Comparison of ENCODE assay signal across 20 mouse cellular contexts in genomic region chr16:30491742-30492141, GRCm38 (mm10). TPM values are rescaled to one million over a fixed set of nuclear protein-coding genes. Genes with fewer than 3 reads are reported as not detected.
DNase-seq lines count a peak whose midpoint lies in the region; ATAC-seq lines count a peak whose summit lies in the region.
"Had no signal": no experiment of that assay in that cellular context is flagged by ENCODE, and none has a peak within 500 bp of the region (broad histone marks: within the 10 kb centered on the region; RNA-seq: fewer than 3 reads in every experiment).

No protein-coding gene starts in this region.

- H3K4me3 ChIP-seq in lung, embryonic 16.5 days (ENCODE audit: low read length), result no peak overlapping the region
- H3K4me3 ChIP-seq: embryonic facial prominence, embryonic 13.5 days; forebrain, embryonic 13.5 days; gastrocnemius, adult 2 months; heart, embryonic 13.5 days; hindbrain, embryonic 13.5 days had no signal

- no peak overlapping the region for H3K27ac ChIP-seq in lung, embryonic 16.5 days (ENCODE audit: low read length)
- H3K27ac ChIP-seq: embryonic facial prominence, embryonic 13.5 days; forebrain, embryonic 13.5 days; heart, embryonic 13.5 days; hindbrain, embryonic 13.5 days had no signal

- H3K36me3 ChIP-seq in lung, embryonic 16.5 days (ENCODE audit: control insufficient read depth, insufficient read depth, low read length), result no peaks in the 10 kb centered on the region
- H3K36me3 ChIP-seq: embryonic facial prominence, embryonic 13.5 days; heart, embryonic 13.5 days; hindbrain, embryonic 13.5 days had no signal

- peaks cover 4% of the 10 kb centered on the region; the same call in 1 of the 2 replicates for H3K4me1 ChIP-seq in lung, embryonic 16.5 days (replicated peaks; ENCODE audit: control insufficient read depth, insufficient read depth, low read length)
- H3K4me1 ChIP-seq: forebrain, embryonic 13.5 days had no signal

- whole genome bisulfite sequencing in lung, embryonic 16.5 days, result 33% methylated on average over 4 of the region's 4 CpGs

- peak; percentile 17 for DNase-seq in embryo, embryonic 10.5 days (ENCODE audit: low spot score)
- no peak for DNase-seq in embryo, embryonic 11 days
- DNase-seq in lung, postnatal 4 days, result no peak
- peak; percentile 76 for DNase-seq in 416B (ENCODE audit: low read depth)
- DNase-seq in lung, postnatal 25 days (ENCODE audit: low spot score), result peak; percentile 57
- DNase-seq in frontal cortex, postnatal 25 days (ENCODE audit: low spot score in 2 of 2), result no peak
- DNase-seq in gastrocnemius, postnatal 4 days (ENCODE audit: low spot score in 2 of 2), result no peak
- DNase-seq: adrenal gland, postnatal 10 days; cerebellum, adult 11 months; cerebellum, adult 8-10 months; cerebellum, postnatal 14 days; forebrain, postnatal 0 days; gastrocnemius, adult 2 months; gastrocnemius, postnatal 25 days; heart, adult 11 months had no signal

- H3K4me2 ChIP-seq in lung, embryonic 16.5 days (ENCODE audit: low read depth, low read length), result no peak overlapping the region
- H3K4me2 ChIP-seq: embryonic facial prominence, embryonic 13.5 days; forebrain, embryonic 13.5 days; heart, embryonic 13.5 days; hindbrain, embryonic 13.5 days had no signal

- H3K9ac ChIP-seq in lung, embryonic 16.5 days (ENCODE audit: low read length), result no peak overlapping the region
- H3K9ac ChIP-seq: embryonic facial prominence, embryonic 13.5 days; forebrain, embryonic 13.5 days; forebrain, postnatal 0 days; heart, embryonic 13.5 days; hindbrain, embryonic 13.5 days had no signal

- ATAC-seq in lung, embryonic 16.5 days (ENCODE audit: low read depth), result peak; percentile 38; the same call in 1 of the 2 replicates
- ATAC-seq: forebrain, embryonic 13.5 days had no signal

- 0 out of 2 replicates have a peak, but pooled peaks cover 3% of the 10 kb centered on the region for H3K27me3 ChIP-seq in lung, embryonic 16.5 days (ENCODE audit: control insufficient read depth, insufficient read depth, low read depth, low read length)
- H3K27me3 ChIP-seq: embryonic facial prominence, embryonic 13.5 days; forebrain, embryonic 13.5 days; heart, embryonic 13.5 days; hindbrain, embryonic 13.5 days had no signal

- H3K9me3 ChIP-seq in lung, embryonic 16.5 days (ENCODE audit: control insufficient read depth, low read length), result no peaks in the 10 kb centered on the region
- H3K9me3 ChIP-seq: embryonic facial prominence, embryonic 13.5 days; forebrain, embryonic 13.5 days; heart, embryonic 13.5 days; hindbrain, embryonic 13.5 days had no signal

RNA-seq across cellular contexts. Expression of gene Tmem44, which starts 58.9 kb away (rescaled TPM):
- polyA plus RNA-seq in lung, embryonic 16.5 days (2015; fragmentation: Nextera tagmentation; extraction: Ambion mirVana), result 23.5 and 23.8 TPM in 2 replicates
- total RNA-seq in gastrocnemius, postnatal 4 days (2021), result 10 to 100 TPM in 1 of 2 experiments, 1 to 10 TPM in 1; 9.7 to 11.2 TPM

Comparison
In these comparisons a context has a peak if more than half of its experiments do, and no peak if none do; other contexts are left out.
1. DNase-seq: peak in embryo, embryonic 10.5 days (single experiment), 416B (single experiment) and lung, postnatal 25 days (single experiment); none in embryo, embryonic 11 days (single experiment), lung, postnatal 4 days (0 of 2), frontal cortex, postnatal 25 days (0 of 2) and gastrocnemius, postnatal 4 days (0 of 2).